ENCODE assay signal across 29 mouse cellular contexts in genomic region chr3:140230712-140231111, GRCm38 (mm10).
A peak's percentile ranks its signal among the peaks of the same experiment; 100 is the strongest.
DNase-seq lines count a peak whose midpoint lies in the region; ATAC-seq lines count a peak whose summit lies in the region.
"Had no signal": no experiment of that assay in that cellular context is flagged by ENCODE, and none has a peak within 500 bp of the region (broad histone marks: within the 10 kb centered on the region; RNA-seq: fewer than 3 reads in every experiment).

No protein-coding gene starts in this region.

- DNase-seq in brain, adult 2 months (ENCODE audit: low read depth, low spot score) = peak; percentile 23
- DNase-seq in adrenal gland, adult 18-20 months (ENCODE audit: low spot score in 2 of 2) = no peak
- no peak for DNase-seq in right cerebral cortex, adult 2 months (ENCODE audit: low spot score in 2 of 2)
- no peak for DNase-seq in right cerebral cortex, postnatal 10 days (ENCODE audit: low spot score in 2 of 2)
- DNase-seq: adrenal gland, adult 2 months; adrenal gland, postnatal 10 days; adrenal gland, postnatal 25 days; B cell, adult 2 months; cerebellum, adult 11-12 months; cerebellum, adult 2 months; cerebellum, adult 9-10 months; cerebellum, postnatal 10 days; cerebellum, postnatal 25 days; embryo, embryonic 11 days had no signal

- no peaks in the 10 kb centered on the region for H3K27me3 ChIP-seq in megakaryocyte, embryonic 14.5 days (replicated peaks)
- H3K27me3 ChIP-seq: CH12.LX; embryonic facial prominence, embryonic 13.5 days; embryonic facial prominence, embryonic 15.5 days; forebrain, embryonic 12.5 days; Patski had no signal

- no peaks in the 10 kb centered on the region for H3K36me3 ChIP-seq in megakaryocyte, embryonic 14.5 days (replicated peaks; ENCODE audit: low read length)
- H3K36me3 ChIP-seq: embryonic facial prominence, embryonic 13.5 days; embryonic facial prominence, embryonic 15.5 days; forebrain, embryonic 10.5 days; forebrain, embryonic 12.5 days; G1E had no signal

- H3K4me3 ChIP-seq in megakaryocyte, embryonic 14.5 days (replicated peaks) = peak overlapping the region; percentile 38
- H3K4me3 ChIP-seq: embryonic facial prominence, embryonic 13.5 days; embryonic facial prominence, embryonic 15.5 days; erythroblast, embryonic 14.5 days; forebrain, embryonic 10.5 days; forebrain, embryonic 12.5 days had no signal

- no peak for ATAC-seq in megakaryocyte, adult 5-6 weeks (ENCODE audit: poor library complexity, severe bottlenecking)
- peak; percentile 97 to 98 for ATAC-seq in hematopoietic stem cell, adult 5-6 weeks (replicated peaks in 1 of 2; ENCODE audit: insufficient read depth in 1 of 2, low FRiP score in 2 of 2, low TSS enrichment in 1 of 2, low read depth in 1 of 2, poor library complexity in 2 of 2, severe bottlenecking in 2 of 2)
- ATAC-seq: activated CD4-positive, CD25-positive, alpha-beta regulatory T cell, adult 4 months; CD4-positive, CD25-positive, alpha-beta regulatory T cell, adult 4 months; forebrain, embryonic 14.5 days; forebrain, embryonic 16.5 days; Patski had no signal

- H3K4me1 ChIP-seq in megakaryocyte, embryonic 14.5 days = peaks cover 7% of the 10 kb centered on the region
- H3K4me1 ChIP-seq: embryonic facial prominence, embryonic 13.5 days; embryonic facial prominence, embryonic 15.5 days; forebrain, embryonic 10.5 days; forebrain, embryonic 12.5 days had no signal

- no peaks in the 10 kb centered on the region for H3K9me3 ChIP-seq in megakaryocyte, embryonic 14.5 days
- H3K9me3 ChIP-seq: embryonic facial prominence, embryonic 13.5 days; embryonic facial prominence, embryonic 15.5 days; forebrain, embryonic 10.5 days; forebrain, embryonic 12.5 days; G1E had no signal
